Mouse (Mus musculus) erythroblast, embryonic 14.5 days (primary cell): ENCODE results near the gene Cdk18. TPM values are rescaled to one million over a fixed set of nuclear protein-coding genes. Genes with fewer than 3 reads are reported as not detected.

Experiments
- H3K27me3 ChIP-seq: 2 replicates; pipeline ENCODE4 v1.6.1; 2012; ENCODE audit warnings: inconsistent platforms; ENCODE audit not compliant: control insufficient read depth
- H3K36me3 ChIP-seq: 2 replicates; pipeline ENCODE4 v1.6.1; 2012; ENCODE audit warnings: mild to moderate bottlenecking, inconsistent platforms; ENCODE audit not compliant: control insufficient read depth
- H3K4me1 ChIP-seq: 2 replicates; pipeline ENCODE4 v1.6.1; 2012; ENCODE audit warnings: inconsistent platforms; ENCODE audit not compliant: control insufficient read depth
- H3K4me3 ChIP-seq: replicated peaks from 2 replicates; pipeline ENCODE3; 2012; ENCODE audit warnings: moderate library complexity, mild to moderate bottlenecking, inconsistent platforms
- H3K9me3 ChIP-seq: 2 replicates; pipeline ENCODE4 v1.6.1; 2012; ENCODE audit warnings: low read length, inconsistent platforms, mixed read lengths; ENCODE audit not compliant: control insufficient read depth
- GATA1 ChIP-seq: IDR thresholded peaks from 2 replicates; pipeline ENCODE4 v1.6.1; 2012; ENCODE audit warnings: low read length, inconsistent platforms, mixed read lengths
- TAL1 ChIP-seq: IDR thresholded peaks from 3 replicates; pipeline ENCODE4 v1.6.1; 2012; ENCODE audit warnings: low read length, inconsistent platforms, mixed read lengths
- polyA plus RNA-seq: library from polyadenylated mRNA; stranded (reverse); fragments of >175 nt; gene quantifications from 2 replicates; pipeline ENCODE4 v1.2.3, GENCODE M21; 2012

The Cdk18 gene
- polyA plus RNA-seq, 1 experiment: not detected

DNA sequence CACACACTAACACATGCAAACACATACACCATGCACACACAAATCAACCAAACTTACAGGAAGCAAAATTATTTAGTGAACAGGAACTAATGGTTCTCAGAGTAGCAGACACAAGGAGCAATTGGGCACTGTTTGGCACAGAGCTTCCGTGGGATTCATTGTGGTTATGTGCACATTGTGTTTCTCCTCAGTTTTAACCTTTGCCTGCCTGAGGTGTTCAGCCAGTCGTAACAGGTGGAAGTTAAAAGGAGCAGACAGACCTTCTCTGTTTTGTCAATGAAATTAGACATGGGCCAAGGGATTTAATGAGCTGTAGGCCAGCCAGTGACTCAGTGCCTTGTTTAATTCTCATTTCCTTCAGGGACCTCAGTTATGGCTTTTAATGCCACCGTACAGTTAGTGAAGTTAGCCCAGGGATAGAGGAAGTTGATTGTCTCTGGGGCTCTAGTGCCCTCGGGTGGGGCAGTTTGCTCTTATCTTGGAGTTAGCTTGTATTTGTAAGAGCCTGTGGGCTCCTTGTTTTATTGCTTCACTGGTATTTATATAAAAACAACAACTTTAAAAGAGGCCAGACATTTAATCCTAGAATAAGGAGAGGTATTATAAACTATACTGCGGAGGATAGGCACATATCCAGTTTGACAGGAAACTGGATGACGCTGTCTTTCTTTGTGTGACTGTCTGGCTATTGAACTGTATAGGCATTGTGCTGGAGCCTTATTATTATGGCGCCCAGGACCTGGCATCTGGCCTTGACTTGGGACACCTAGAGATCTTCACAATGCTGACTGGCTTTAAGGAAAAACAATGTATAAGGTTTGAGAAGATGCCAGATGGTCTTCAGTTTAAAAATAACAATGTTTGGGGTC is 54.1 kb downstream of the Cdk18 start:
- TF ChIP-seq TAL1: no peak
- TF ChIP-seq GATA1: no peak
- Histone ChIP-seq H3K27me3 (no peaks in the 10 kb centered on the region), H3K4me3 (no peak overlapping the region), H3K36me3 (no peaks in the 10 kb centered on the region), H3K4me1 (no peaks in the 10 kb centered on the region), H3K9me3 (no peaks in the 10 kb centered on the region)

DNA sequence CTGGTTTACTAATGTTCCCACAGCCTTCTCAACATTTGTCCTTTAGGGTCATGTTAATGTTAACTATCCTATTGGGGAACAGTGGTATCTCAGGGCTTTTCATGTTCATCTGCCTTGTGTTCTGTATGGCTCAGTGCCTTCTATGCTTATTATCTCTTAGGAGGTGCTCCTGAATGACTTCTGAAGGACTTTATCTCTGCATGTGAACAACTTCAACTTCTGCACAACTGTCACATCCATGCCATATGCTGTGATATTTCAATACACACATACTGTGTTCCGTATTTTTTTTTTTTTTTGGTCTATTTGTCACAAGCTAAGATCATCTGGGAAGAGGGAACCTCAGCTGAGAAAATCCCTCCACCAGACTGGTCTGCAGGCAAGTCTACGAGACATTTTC is 61.1 kb downstream of the Cdk18 start:
- Histone ChIP-seq H3K4me3 (no peak overlapping the region), H3K4me1 (no peaks in the 10 kb centered on the region), H3K27me3 (no peaks in the 10 kb centered on the region; the same call in 1 of the 2 replicates), H3K9me3 (no peaks in the 10 kb centered on the region), H3K36me3 (no peaks in the 10 kb centered on the region)
- no peak for TF ChIP-seq TAL1
- no peak for TF ChIP-seq GATA1

DNA sequence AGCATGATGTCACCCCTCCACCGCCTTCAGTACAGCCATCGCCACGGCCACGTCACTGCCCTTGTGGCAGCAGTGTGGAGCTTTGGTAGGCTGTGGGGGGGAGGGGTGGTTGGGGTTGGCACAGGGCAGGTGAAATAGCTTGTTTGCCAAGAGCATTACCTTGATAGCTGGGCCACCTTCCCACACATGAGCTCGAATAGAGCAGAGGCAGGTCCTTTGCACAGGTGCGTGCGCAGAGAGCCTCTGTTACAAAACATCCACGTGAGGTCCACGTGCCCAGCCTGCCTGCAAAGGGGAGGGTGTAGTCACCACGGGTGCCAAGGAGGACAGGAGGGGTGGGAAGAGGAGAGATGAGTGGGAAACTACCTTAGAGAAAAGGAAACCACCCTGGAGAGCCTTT is 63.9 kb downstream of the Cdk18 start:
- H3K36me3 ChIP-seq: no peaks in the 10 kb centered on the region
- peaks cover 2% of the 10 kb centered on the region for H3K27me3 ChIP-seq
- no peak for TF ChIP-seq TAL1
- TF ChIP-seq GATA1: no peak
- no peaks in the 10 kb centered on the region for H3K4me1 ChIP-seq
- H3K4me3 ChIP-seq: no peak overlapping the region
- no peaks in the 10 kb centered on the region for H3K9me3 ChIP-seq

DNA sequence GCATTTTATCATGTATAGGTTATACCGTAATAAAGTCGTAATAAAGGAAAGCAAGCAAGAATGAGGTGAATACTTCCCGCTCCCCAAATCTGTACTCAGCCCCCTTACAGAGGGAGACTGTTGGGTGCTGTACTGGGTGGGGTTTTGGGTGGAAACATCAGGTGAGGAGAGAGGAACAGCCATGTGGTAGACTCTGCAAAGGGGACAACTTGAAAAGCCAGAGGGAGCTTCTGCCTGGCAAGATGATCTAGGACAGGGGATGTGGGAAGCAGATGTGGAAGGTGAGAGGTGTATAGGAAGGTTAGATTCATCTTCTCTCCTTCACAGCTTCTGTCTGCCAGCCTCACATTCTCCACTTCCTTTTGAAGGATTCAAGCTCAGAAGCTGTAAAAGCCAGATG is 68.8 kb downstream of the Cdk18 start:
- Histone ChIP-seq H3K9me3 (no peaks in the 10 kb centered on the region), H3K27me3 (peaks cover 48% of the 10 kb centered on the region)
- TF ChIP-seq TAL1 (no peak), GATA1 (no peak)

DNA sequence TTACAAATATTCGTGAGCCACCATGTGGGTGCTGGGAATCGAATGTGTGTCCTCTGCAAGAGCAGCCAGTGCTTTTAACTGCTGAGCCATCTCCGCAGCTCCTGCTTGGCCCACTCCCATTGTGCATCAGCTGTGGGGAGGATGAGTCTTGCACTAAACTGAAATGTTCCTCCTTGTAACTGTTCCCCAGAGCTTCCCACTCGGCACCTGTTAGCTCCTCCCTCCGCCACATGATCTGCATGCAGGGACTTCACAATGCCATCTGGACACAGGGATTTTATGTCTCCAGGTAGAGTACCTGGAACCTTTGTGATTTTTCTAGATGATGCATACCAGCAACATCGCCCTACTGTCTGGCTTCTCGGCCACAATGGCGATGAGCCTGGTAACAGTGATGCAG is 70.0 kb downstream of the Cdk18 start:
- no peak overlapping the region for H3K4me3 ChIP-seq
- peaks cover 58% of the 10 kb centered on the region for H3K27me3 ChIP-seq
- no peaks in the 10 kb centered on the region for H3K36me3 ChIP-seq
- H3K9me3 ChIP-seq: no peaks in the 10 kb centered on the region
- H3K4me1 ChIP-seq: peaks cover 4% of the 10 kb centered on the region
- TF ChIP-seq GATA1: no peak
- no peak for TF ChIP-seq TAL1

More for the DNA sequence above, 68.8 kb downstream of the Cdk18 start:
- Histone ChIP-seq H3K36me3 (no peaks in the 10 kb centered on the region), H3K4me1 (peaks cover 4% of the 10 kb centered on the region), H3K4me3 (no peak overlapping the region)

DNA sequence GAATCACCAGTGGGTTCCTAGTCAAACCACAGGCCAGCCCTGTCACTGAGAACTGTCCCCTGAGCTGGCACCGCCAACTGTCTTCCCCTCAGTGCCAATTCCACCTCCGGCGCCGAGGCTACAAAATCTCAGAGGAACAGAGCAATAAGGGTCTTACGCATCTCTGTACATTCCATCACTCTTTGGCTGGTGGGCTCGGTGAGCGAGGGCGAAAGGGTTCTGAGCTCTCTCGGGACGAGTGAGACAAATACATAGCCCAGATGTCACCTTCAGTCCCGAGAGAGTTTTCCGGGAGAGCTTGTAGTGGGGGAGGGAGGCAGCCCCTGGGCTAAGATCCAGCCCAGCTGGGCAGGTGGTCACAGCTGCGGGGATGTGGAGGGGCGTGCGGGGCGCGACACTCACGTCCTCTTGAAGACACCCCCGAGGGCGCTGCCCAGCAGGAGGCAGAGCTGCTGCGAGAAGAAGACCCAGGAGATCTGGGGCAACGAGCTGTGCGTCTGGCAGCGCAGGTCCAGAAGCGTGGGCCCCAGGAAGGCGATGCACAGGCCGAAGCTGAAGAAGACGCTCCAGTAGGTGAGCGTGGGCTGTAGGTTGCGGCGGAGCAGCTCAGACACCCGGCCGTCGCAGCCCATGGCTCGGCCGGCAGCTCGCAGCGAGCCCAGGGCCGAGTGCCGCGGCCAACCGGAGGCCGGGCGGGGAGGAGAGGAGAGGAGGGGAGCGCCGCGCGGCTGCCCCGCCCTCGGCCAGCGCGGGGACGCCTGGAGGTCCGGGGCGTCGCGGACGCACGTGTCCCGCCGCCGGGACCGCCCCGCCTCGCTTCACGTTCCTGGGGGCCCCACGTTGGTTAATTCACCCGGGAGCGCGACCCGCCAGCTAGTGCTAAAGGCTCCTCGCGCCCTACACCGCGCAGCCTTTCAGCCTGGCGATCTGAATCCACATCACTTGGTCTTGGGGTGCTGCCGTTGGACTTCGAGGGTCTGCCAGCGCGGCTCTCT is 71.9 kb downstream of the Cdk18 start, which contains the start of gene Mfsd4a:
Gene Mfsd4a, minus strand, starts transcription at position 802 of the 995 bp plus-strand sequence.
- TF ChIP-seq TAL1 (no peak), GATA1 (no peak)
- peak within 1 kb of the TSS; percentile 14 for H3K4me3 ChIP-seq
- H3K9me3 ChIP-seq: no peaks in the 10 kb centered on the region
- peaks cover 4% of the 10 kb centered on the region for H3K4me1 ChIP-seq
- H3K36me3 ChIP-seq: no peaks in the 10 kb centered on the region
- peaks cover 61% of the 10 kb centered on the region for H3K27me3 ChIP-seq

DNA sequence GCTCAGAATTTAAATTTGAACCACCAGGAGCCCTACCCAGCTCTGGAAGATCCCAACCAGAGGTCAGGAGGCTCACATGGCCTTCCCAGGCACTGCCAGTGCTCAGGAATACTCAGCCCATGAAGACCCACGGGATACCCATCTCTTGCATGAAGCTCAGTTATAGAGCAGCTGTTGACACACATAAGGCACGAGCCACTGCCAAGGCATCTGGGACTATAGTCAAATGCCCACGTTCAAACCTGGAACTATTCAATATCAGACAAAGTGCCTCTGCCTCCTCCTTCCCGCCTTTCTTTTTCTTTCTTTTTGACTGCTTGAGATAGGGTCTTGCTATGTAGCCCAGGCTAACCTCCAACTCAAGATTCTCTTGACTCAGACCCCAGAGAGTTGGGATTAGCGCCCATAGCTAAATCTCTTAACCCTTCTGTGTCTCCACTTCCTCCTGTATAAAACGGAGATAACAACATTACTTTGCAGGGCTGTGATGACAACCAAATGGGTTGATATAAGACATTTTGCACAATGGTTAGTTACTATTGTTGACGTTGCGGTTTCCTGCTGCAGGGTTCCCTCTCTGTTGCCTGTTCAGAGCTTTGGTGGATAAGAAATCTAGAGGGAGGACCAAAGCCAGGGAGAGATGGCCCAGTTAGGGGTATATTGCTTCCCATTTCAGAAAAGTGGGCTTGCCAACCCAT is 73.9 kb downstream of the Cdk18 start:
- Histone ChIP-seq H3K27me3 (peaks cover 60% of the 10 kb centered on the region), H3K36me3 (no peaks in the 10 kb centered on the region), H3K4me3 (no peak overlapping the region), H3K9me3 (no peaks in the 10 kb centered on the region), H3K4me1 (peaks cover 4% of the 10 kb centered on the region)
- TF ChIP-seq TAL1 (no peak), GATA1 (no peak)

DNA sequence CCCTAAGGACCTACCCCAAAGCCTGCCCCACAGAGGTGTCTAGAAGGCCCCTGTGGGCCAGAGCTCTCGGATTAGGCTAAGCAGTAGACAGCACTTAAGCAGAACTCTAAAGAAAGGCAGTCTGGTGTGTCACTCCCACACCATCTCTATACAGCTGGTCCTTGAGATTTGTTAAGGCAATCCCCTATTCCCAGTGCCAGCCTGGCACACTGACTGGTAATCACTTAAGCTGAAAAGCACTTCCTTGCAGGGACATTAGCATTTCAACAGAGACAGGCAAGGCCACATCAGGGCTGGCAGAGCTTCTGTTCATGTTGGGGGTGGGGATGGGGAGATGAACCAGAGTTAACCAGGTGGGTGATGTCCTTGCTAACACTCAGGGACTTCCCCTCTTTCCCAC is 74.5 kb downstream of the Cdk18 start:
- TF ChIP-seq GATA1 (no peak), TAL1 (no peak)
- Histone ChIP-seq H3K4me1 (peaks cover 4% of the 10 kb centered on the region), H3K9me3 (no peaks in the 10 kb centered on the region), H3K27me3 (peaks cover 55% of the 10 kb centered on the region), H3K36me3 (no peaks in the 10 kb centered on the region), H3K4me3 (no peak overlapping the region)
